Mouse (Mus musculus) liver, postnatal 0 days (tissue): ENCODE results near the gene Fbn1.

ENCODE experiments used
- CTCF ChIP-seq: sonication (generic); IDR thresholded peaks from 2 replicates; pipeline ENCODE4 v1.5.1; 2016; ENCODE audit warnings: antibody characterized with exemption, low read depth
- EP300 ChIP-seq: IDR thresholded peaks from 2 replicates; pipeline ENCODE4 v1.6.1; 2016; ENCODE audit warnings: antibody characterized with exemption, low read depth, mild to moderate bottlenecking

DNA sequence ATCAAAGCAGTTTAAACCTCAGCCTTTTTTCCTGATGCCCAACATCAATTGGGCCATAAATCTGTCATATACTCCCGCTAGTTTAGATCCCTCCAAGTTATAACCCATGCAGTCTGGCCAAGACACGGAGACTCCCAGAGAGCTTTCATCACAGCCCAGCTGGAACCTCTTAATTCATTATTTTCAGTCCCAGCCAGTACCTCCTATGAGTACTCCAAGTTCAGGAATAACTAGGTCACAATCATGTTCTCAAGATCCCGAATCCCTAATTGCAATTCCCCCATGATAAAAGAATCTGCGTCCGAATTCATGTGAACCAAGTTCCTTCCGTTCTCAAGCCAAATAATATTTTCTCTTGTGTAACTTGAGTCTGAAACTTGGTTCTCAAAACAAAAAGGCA is 58.9 kb downstream of the Fbn1 start:
- no peak for TF ChIP-seq CTCF
- TF ChIP-seq EP300 = no peak
